Mouse (Mus musculus) forebrain, embryonic 13.5 days (tissue): Measurements from ENCODE around the gene Notch1. TPM values are rescaled to one million over a fixed set of nuclear protein-coding genes. Genes with fewer than 3 reads are reported as not detected.
A peak's percentile ranks its signal among the peaks of the same experiment; 100 is the strongest.

Experiments
- ATAC-seq: fragments of 200-750 bp; cut with Nextera tagmentation; 2 replicates; pipeline ENCODE4 v1.8.0; 2017
- H3K27ac ChIP-seq: fragments of 300-500 bp; sonication (generic); 2 replicates; pipeline ENCODE4 v1.5.1; 2015; ENCODE audit warnings: inconsistent platforms, mild to moderate bottlenecking, moderate library complexity
- H3K27me3 ChIP-seq: fragments of 300-500 bp; sonication (generic); 2 replicates; pipeline ENCODE4 v1.6.1; 2015; ENCODE audit warnings: mild to moderate bottlenecking, inconsistent platforms
- H3K36me3 ChIP-seq: fragments of 300-500 bp; sonication (generic); 2 replicates; pipeline ENCODE4 v1.6.1; 2015; ENCODE audit warnings: mild to moderate bottlenecking, inconsistent platforms; ENCODE audit not compliant: poor library complexity, severe bottlenecking
- H3K4me1 ChIP-seq: fragments of 300-500 bp; sonication (generic); 2 replicates; pipeline ENCODE4 v1.6.1; 2015; ENCODE audit warnings: inconsistent platforms
- H3K4me2 ChIP-seq: fragments of 300-500 bp; sonication (generic); 2 replicates; pipeline ENCODE4 v1.6.1; 2015; ENCODE audit warnings: inconsistent platforms, mild to moderate bottlenecking, moderate library complexity
- H3K4me3 ChIP-seq: fragments of 300-500 bp; sonication (generic); 2 replicates; pipeline ENCODE4 v1.5.1; 2015; ENCODE audit warnings: mild to moderate bottlenecking, inconsistent platforms
- H3K9ac ChIP-seq: fragments of 300-500 bp; sonication (generic); 2 replicates; pipeline ENCODE4 v1.6.1; 2015; ENCODE audit warnings: mild to moderate bottlenecking, inconsistent platforms
- H3K9me3 ChIP-seq: fragments of 300-500 bp; sonication (generic); replicated peaks from 2 replicates; pipeline ENCODE4 v1.6.1; 2016; ENCODE audit warnings: inconsistent platforms
- WGBS: fragments of 180-500 bp; shearing (Covaris S2); methylation state at CpG from one replicate; pipeline ENCODE4 v1.1.7; 2015; 5-methylcytosine and 5-hydroxymethylcytosine counted together
- polyA plus RNA-seq: library from polyadenylated mRNA; unstranded; fragments of >200 nt; fragmentation: Nextera tagmentation; extraction: Ambion mirVana; gene quantifications from 2 replicates; pipeline ENCODE4 v1.2.1, GENCODE M21; 2015

The Notch1 gene
- polyA plus RNA-seq: 28.1 and 32.8 TPM in 2 replicates

GRCm38 (mm10) chr2:26516275-26516674 lies at the start of gene Notch1:
Gene Notch1, minus strand, starts transcription at chr2:26516663.
- H3K4me2 ChIP-seq: no peak within 1 kb of the TSS

GRCm38 (mm10) chr2:26566221-26566620 lies 49.8 kb upstream of the Notch1 start:
- H3K9me3 ChIP-seq: no peaks in the 10 kb centered on the region
- H3K4me2 ChIP-seq: no peak overlapping the region
- H3K4me1 ChIP-seq: peaks cover 6% of the 10 kb centered on the region
- no peaks in the 10 kb centered on the region for H3K36me3 ChIP-seq
- ATAC-seq: peak; percentile 58; the same call in 1 of the 2 replicates
- H3K9ac ChIP-seq: no peak overlapping the region
- H3K27me3 ChIP-seq: no peaks in the 10 kb centered on the region
- H3K4me3 ChIP-seq: no peak overlapping the region
- no peak overlapping the region for H3K27ac ChIP-seq
- WGBS: 20% methylated on average over 4 of the region's 4 CpGs

More at GRCm38 (mm10) chr2:26516275-26516674, at the start of gene Notch1:
- WGBS: 67% methylated on average over 12 of the region's 12 CpGs
- no peak for ATAC-seq
- no peaks in the 10 kb centered on the region for H3K27me3 ChIP-seq
- H3K4me1 ChIP-seq: peaks cover 15% of the 10 kb centered on the region
- no peak within 1 kb of the TSS for H3K27ac ChIP-seq
- H3K36me3 ChIP-seq: no peaks in the 10 kb centered on the region
- H3K9ac ChIP-seq: no peak within 1 kb of the TSS
- H3K4me3 ChIP-seq: no peak within 1 kb of the TSS
- no peaks in the 10 kb centered on the region for H3K9me3 ChIP-seq

GRCm38 (mm10) chr2:26561351-26562016 lies 45.0 kb upstream of the Notch1 start:
- H3K36me3 ChIP-seq: no peaks in the 10 kb centered on the region
- H3K4me3 ChIP-seq: no peak overlapping the region
- no peaks in the 10 kb centered on the region for H3K27me3 ChIP-seq
- no peak overlapping the region for H3K4me2 ChIP-seq
- WGBS: 45% methylated on average over 6 of the region's 6 CpGs
- H3K9ac ChIP-seq: peak overlapping the region; percentile 34; the same call in 1 of the 2 replicates
- ATAC-seq: peak; percentile 71; the same call in 1 of the 2 replicates
- H3K27ac ChIP-seq: no peak overlapping the region
- H3K9me3 ChIP-seq: no peaks in the 10 kb centered on the region
- H3K4me1 ChIP-seq: peaks cover 16% of the 10 kb centered on the region

- H3K4me3 ChIP-seq: no peak overlapping the region
- peaks cover 16% of the 10 kb centered on the region for H3K4me1 ChIP-seq
- no peak overlapping the region for H3K4me2 ChIP-seq
- no peaks in the 10 kb centered on the region for H3K36me3 ChIP-seq
- no peak for ATAC-seq
- no peaks in the 10 kb centered on the region for H3K27me3 ChIP-seq
- H3K9ac ChIP-seq: no peak overlapping the region
- no peaks in the 10 kb centered on the region for H3K9me3 ChIP-seq
- WGBS: 79% methylated on average over 5 of the region's 5 CpGs
- H3K27ac ChIP-seq: no peak overlapping the region
These were observed 44.0 kb upstream of the Notch1 start for GRCm38 (mm10) chr2:26560506-26560905.

GRCm38 (mm10) chr2:26556535-26556993 lies 40.1 kb upstream of the Notch1 start:
- Histone ChIP-seq H3K4me1 (peaks cover 13% of the 10 kb centered on the region), H3K36me3 (no peaks in the 10 kb centered on the region), H3K27ac (no peak overlapping the region), H3K9me3 (no peaks in the 10 kb centered on the region), H3K27me3 (no peaks in the 10 kb centered on the region), H3K4me3 (no peak overlapping the region), H3K4me2 (no peak overlapping the region), H3K9ac (no peak overlapping the region)
- ATAC-seq: no peak
- 79% methylated on average over 4 of the region's 4 CpGs for WGBS

GRCm38 (mm10) chr2:26555076-26555475 lies 38.6 kb upstream of the Notch1 start:
- Histone ChIP-seq H3K9ac (0 out of 2 replicates have a peak overlapping the region, but pooled peaks have one; percentile 1), H3K4me3 (no peak overlapping the region), H3K4me1 (peaks cover 9% of the 10 kb centered on the region), H3K9me3 (no peaks in the 10 kb centered on the region), H3K36me3 (no peaks in the 10 kb centered on the region), H3K27me3 (no peaks in the 10 kb centered on the region), H3K27ac (no peak overlapping the region), H3K4me2 (no peak overlapping the region)
- WGBS: 83% methylated on average over 4 of the region's 4 CpGs
- ATAC-seq: no peak

GRCm38 (mm10) chr2:26553904-26554303 lies 37.4 kb upstream of the Notch1 start:
- ATAC-seq: no peak
- Histone ChIP-seq H3K9ac (no peak overlapping the region), H3K4me1 (peaks cover 13% of the 10 kb centered on the region), H3K4me3 (no peak overlapping the region), H3K36me3 (no peaks in the 10 kb centered on the region), H3K4me2 (no peak overlapping the region), H3K27me3 (no peaks in the 10 kb centered on the region), H3K27ac (no peak overlapping the region), H3K9me3 (no peaks in the 10 kb centered on the region)
- 87% methylated on average over 9 of the region's 9 CpGs for WGBS

GRCm38 (mm10) chr2:26552066-26552465 lies 35.6 kb upstream of the Notch1 start:
- ATAC-seq: no peak
- Histone ChIP-seq H3K27ac (no peak overlapping the region), H3K4me3 (no peak overlapping the region), H3K9me3 (no peaks in the 10 kb centered on the region), H3K27me3 (no peaks in the 10 kb centered on the region), H3K4me1 (peaks cover 21% of the 10 kb centered on the region), H3K9ac (no peak overlapping the region), H3K4me2 (no peak overlapping the region), H3K36me3 (no peaks in the 10 kb centered on the region)
- WGBS: 84% methylated on average over 2 of the region's 2 CpGs

GRCm38 (mm10) chr2:26551446-26551845 lies 35.0 kb upstream of the Notch1 start:
- no peak overlapping the region for H3K27ac ChIP-seq
- no peaks in the 10 kb centered on the region for H3K9me3 ChIP-seq
- H3K9ac ChIP-seq: no peak overlapping the region
- H3K36me3 ChIP-seq: no peaks in the 10 kb centered on the region
- H3K4me3 ChIP-seq: no peak overlapping the region
- peaks cover 21% of the 10 kb centered on the region for H3K4me1 ChIP-seq
- ATAC-seq: no peak
- no peaks in the 10 kb centered on the region for H3K27me3 ChIP-seq
- no peak overlapping the region for H3K4me2 ChIP-seq
- WGBS: 72% methylated on average over 8 of the region's 8 CpGs

GRCm38 (mm10) chr2:26550777-26551176 lies 34.3 kb upstream of the Notch1 start:
- no peaks in the 10 kb centered on the region for H3K9me3 ChIP-seq
- H3K27ac ChIP-seq: no peak overlapping the region
- H3K4me2 ChIP-seq: no peak overlapping the region
- no peaks in the 10 kb centered on the region for H3K36me3 ChIP-seq
- no peaks in the 10 kb centered on the region for H3K27me3 ChIP-seq
- WGBS: 86% methylated on average over 3 of the region's 3 CpGs
- no peak overlapping the region for H3K4me3 ChIP-seq
- no peak for ATAC-seq
- H3K4me1 ChIP-seq: peaks cover 21% of the 10 kb centered on the region
- H3K9ac ChIP-seq: no peak overlapping the region

- no peak overlapping the region for H3K4me2 ChIP-seq
- H3K9me3 ChIP-seq: no peaks in the 10 kb centered on the region
- no peak overlapping the region for H3K4me3 ChIP-seq
- ATAC-seq: no peak
- peaks cover 21% of the 10 kb centered on the region for H3K4me1 ChIP-seq
- 67% methylated on average over 3 of the region's 3 CpGs for WGBS
- H3K27me3 ChIP-seq: no peaks in the 10 kb centered on the region
- no peak overlapping the region for H3K27ac ChIP-seq
- H3K9ac ChIP-seq: no peak overlapping the region
- no peaks in the 10 kb centered on the region for H3K36me3 ChIP-seq
These were observed 33.7 kb upstream of the Notch1 start for GRCm38 (mm10) chr2:26550205-26550604.

- Histone ChIP-seq H3K27ac (no peak overlapping the region), H3K27me3 (no peaks in the 10 kb centered on the region), H3K4me1 (peaks cover 21% of the 10 kb centered on the region), H3K36me3 (no peaks in the 10 kb centered on the region), H3K4me2 (no peak overlapping the region), H3K4me3 (no peak overlapping the region), H3K9me3 (no peaks in the 10 kb centered on the region), H3K9ac (no peak overlapping the region)
- ATAC-seq: no peak
- 90% methylated on average over 10 of the region's 10 CpGs for WGBS
These were observed 33.3 kb upstream of the Notch1 start for GRCm38 (mm10) chr2:26549801-26550200.

GRCm38 (mm10) chr2:26547481-26547880 lies 31.0 kb upstream of the Notch1 start:
- no peaks in the 10 kb centered on the region for H3K27me3 ChIP-seq
- ATAC-seq: no peak
- H3K4me1 ChIP-seq: peaks cover 21% of the 10 kb centered on the region
- no peak overlapping the region for H3K4me3 ChIP-seq
- H3K4me2 ChIP-seq: no peak overlapping the region
- no peaks in the 10 kb centered on the region for H3K36me3 ChIP-seq
- WGBS: 36% methylated on average over 2 of the region's 2 CpGs
- no peaks in the 10 kb centered on the region for H3K9me3 ChIP-seq
- H3K27ac ChIP-seq: no peak overlapping the region
- H3K9ac ChIP-seq: no peak overlapping the region
